Mouse (Mus musculus): ENCODE results near the gene Olfr90. TPM values are rescaled to one million over a fixed set of nuclear protein-coding genes. Genes with fewer than 3 reads are reported as not detected.

Olfr90 gene
- polyA plus RNA-seq, 1 experiment: not detected

GRCm38 (mm10) chr17:37078990-37079389 lies 9.3 kb downstream of the Olfr90 start:
- Histone ChIP-seq H3K27ac (ENCODE audit: insufficient read depth, low read depth, low read length) (no peak overlapping the region), H3K4me1 (ENCODE audit: control insufficient read depth, insufficient read depth, low read length) (no peaks in the 10 kb centered on the region), H3K4me3 (ENCODE audit: insufficient read depth, low read length) (no peak overlapping the region)
- TF ChIP-seq CTCF (IDR thresholded peaks at IDR 0.05; ENCODE audit: low read depth, low read length): no peak
- TF ChIP-seq POLR2A (IDR thresholded peaks at IDR 0.05; ENCODE audit: borderline replicate concordance, low read depth, low read length): no peak

- Histone ChIP-seq H3K4me1 (ENCODE audit: control insufficient read depth, insufficient read depth, low read length) (no peaks in the 10 kb centered on the region), H3K4me3 (ENCODE audit: insufficient read depth, low read length) (no peak overlapping the region), H3K27ac (ENCODE audit: insufficient read depth, low read depth, low read length) (no peak overlapping the region)
- no peak for TF ChIP-seq POLR2A (IDR thresholded peaks at IDR 0.05; ENCODE audit: borderline replicate concordance, low read depth, low read length)
- no peak for TF ChIP-seq CTCF (IDR thresholded peaks at IDR 0.05; ENCODE audit: low read depth, low read length)
Observed at GRCm38 (mm10) chr17:37078193-37078592, 10.1 kb downstream of the Olfr90 start.

- Histone ChIP-seq H3K4me1 (ENCODE audit: control insufficient read depth, insufficient read depth, low read length) (no peaks in the 10 kb centered on the region), H3K4me3 (ENCODE audit: insufficient read depth, low read length) (no peak overlapping the region), H3K27ac (ENCODE audit: insufficient read depth, low read depth, low read length) (no peak overlapping the region)
- TF ChIP-seq POLR2A (IDR thresholded peaks at IDR 0.05; ENCODE audit: borderline replicate concordance, low read depth, low read length) (no peak), CTCF (IDR thresholded peaks at IDR 0.05; ENCODE audit: low read depth, low read length) (no peak)
Observed at GRCm38 (mm10) chr17:37075766-37076165, 12.5 kb downstream of the Olfr90 start.

GRCm38 (mm10) chr17:37075181-37075580 lies 13.1 kb downstream of the Olfr90 start:
- no peaks in the 10 kb centered on the region for H3K4me1 ChIP-seq (ENCODE audit: control insufficient read depth, insufficient read depth, low read length)
- no peak overlapping the region for H3K27ac ChIP-seq (ENCODE audit: insufficient read depth, low read depth, low read length)
- TF ChIP-seq POLR2A (IDR thresholded peaks at IDR 0.05; ENCODE audit: borderline replicate concordance, low read depth, low read length) (no peak), CTCF (IDR thresholded peaks at IDR 0.05; ENCODE audit: low read depth, low read length) (no peak)
- no peak overlapping the region for H3K4me3 ChIP-seq (ENCODE audit: insufficient read depth, low read length)

- Histone ChIP-seq H3K27ac (ENCODE audit: insufficient read depth, low read depth, low read length) (no peak overlapping the region), H3K4me3 (ENCODE audit: insufficient read depth, low read length) (no peak overlapping the region), H3K4me1 (ENCODE audit: control insufficient read depth, insufficient read depth, low read length) (no peaks in the 10 kb centered on the region)
- TF ChIP-seq CTCF (IDR thresholded peaks at IDR 0.05; ENCODE audit: low read depth, low read length) (no peak), POLR2A (IDR thresholded peaks at IDR 0.05; ENCODE audit: borderline replicate concordance, low read depth, low read length) (no peak)
Observed at GRCm38 (mm10) chr17:37072730-37073276, 15.5 kb downstream of the Olfr90 start.

GRCm38 (mm10) chr17:37072080-37072729 lies 16.1 kb downstream of the Olfr90 start:
- Histone ChIP-seq H3K4me1 (ENCODE audit: control insufficient read depth, insufficient read depth, low read length) (no peaks in the 10 kb centered on the region), H3K27ac (ENCODE audit: insufficient read depth, low read depth, low read length) (no peak overlapping the region), H3K4me3 (ENCODE audit: insufficient read depth, low read length) (no peak overlapping the region)
- TF ChIP-seq CTCF (IDR thresholded peaks at IDR 0.05; ENCODE audit: low read depth, low read length) (no peak), POLR2A (IDR thresholded peaks at IDR 0.05; ENCODE audit: borderline replicate concordance, low read depth, low read length) (no peak)

GRCm38 (mm10) chr17:37070121-37070520 lies 18.2 kb downstream of the Olfr90 start:
- no peak overlapping the region for H3K27ac ChIP-seq (ENCODE audit: insufficient read depth, low read depth, low read length)
- H3K4me1 ChIP-seq (ENCODE audit: control insufficient read depth, insufficient read depth, low read length): no peaks in the 10 kb centered on the region
- no peak overlapping the region for H3K4me3 ChIP-seq (ENCODE audit: insufficient read depth, low read length)
- TF ChIP-seq CTCF (IDR thresholded peaks at IDR 0.05; ENCODE audit: low read depth, low read length): no peak
- no peak for TF ChIP-seq POLR2A (IDR thresholded peaks at IDR 0.05; ENCODE audit: borderline replicate concordance, low read depth, low read length)

- no peaks in the 10 kb centered on the region for H3K4me1 ChIP-seq (ENCODE audit: control insufficient read depth, insufficient read depth, low read length)
- H3K4me3 ChIP-seq (ENCODE audit: insufficient read depth, low read length): no peak overlapping the region
- H3K27ac ChIP-seq (ENCODE audit: insufficient read depth, low read depth, low read length): no peak overlapping the region
- TF ChIP-seq POLR2A (IDR thresholded peaks at IDR 0.05; ENCODE audit: borderline replicate concordance, low read depth, low read length) (no peak), CTCF (IDR thresholded peaks at IDR 0.05; ENCODE audit: low read depth, low read length) (no peak)
Observed at GRCm38 (mm10) chr17:37067861-37068260, 20.4 kb downstream of the Olfr90 start.

GRCm38 (mm10) chr17:37065993-37066392 lies 22.3 kb downstream of the Olfr90 start:
- TF ChIP-seq CTCF (IDR thresholded peaks at IDR 0.05; ENCODE audit: low read depth, low read length) (no peak), POLR2A (IDR thresholded peaks at IDR 0.05; ENCODE audit: borderline replicate concordance, low read depth, low read length) (no peak)
- Histone ChIP-seq H3K27ac (ENCODE audit: insufficient read depth, low read depth, low read length) (no peak overlapping the region), H3K4me1 (ENCODE audit: control insufficient read depth, insufficient read depth, low read length) (no peaks in the 10 kb centered on the region), H3K4me3 (ENCODE audit: insufficient read depth, low read length) (no peak overlapping the region)

GRCm38 (mm10) chr17:37063686-37064495 lies 24.4 kb downstream of the Olfr90 start:
- no peaks in the 10 kb centered on the region for H3K4me1 ChIP-seq (ENCODE audit: control insufficient read depth, insufficient read depth, low read length)
- TF ChIP-seq CTCF (IDR thresholded peaks at IDR 0.05; ENCODE audit: low read depth, low read length) (no peak), POLR2A (IDR thresholded peaks at IDR 0.05; ENCODE audit: borderline replicate concordance, low read depth, low read length) (no peak)
- no peak overlapping the region for H3K4me3 ChIP-seq (ENCODE audit: insufficient read depth, low read length)
- no peak overlapping the region for H3K27ac ChIP-seq (ENCODE audit: insufficient read depth, low read depth, low read length)
